Mouse (Mus musculus): ENCODE results near the gene Fam20c.

DNA sequence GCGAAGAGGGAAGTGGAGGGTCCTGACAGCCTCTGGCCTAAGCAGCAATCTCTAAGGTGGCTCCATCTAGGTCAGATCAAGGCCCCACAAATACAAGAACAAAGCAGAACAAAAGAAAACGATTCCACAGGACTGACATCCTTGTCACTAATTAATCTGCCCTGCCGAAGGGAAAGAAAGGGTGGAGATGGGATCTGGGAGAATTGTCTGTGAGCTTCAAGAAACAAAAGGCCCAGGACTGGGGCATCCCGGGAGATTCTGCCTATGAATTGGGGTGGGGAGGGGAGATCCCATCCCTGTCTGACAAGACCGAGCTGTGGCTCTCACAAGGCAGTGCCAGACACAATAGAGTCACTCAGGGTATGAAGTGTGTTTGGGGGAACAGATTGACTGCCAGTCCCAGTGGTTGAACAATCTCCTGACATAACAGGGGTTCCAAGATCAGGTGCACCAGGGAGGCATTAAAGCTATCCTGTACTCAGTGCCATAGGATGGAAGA, 7.6 kb downstream of the Fam20c start:
- no peak for TF ChIP-seq CTCF (IDR thresholded peaks at IDR 0.05; ENCODE audit: insufficient read depth, low read depth, low read length)
- TF ChIP-seq POLR2A (IDR thresholded peaks at IDR 0.05; ENCODE audit: insufficient read depth, low read depth, low read length), result no peak

Measured in olfactory bulb, adult 2 months (tissue).